Mouse (Mus musculus): ENCODE data around the gene Mttp.

GRCm38 (mm10) chr3:138192260-138192659 is 47.5 kb upstream of the Mttp start:
- TF ChIP-seq POLR2A (IDR thresholded peaks at IDR 0.05; ENCODE audit: control insufficient read depth in 1 of 2, insufficient read depth in 1 of 2, low read depth in 1 of 2, low read length in 2 of 2, poor library complexity in 1 of 2) (no peak), EP300 (IDR thresholded peaks at IDR 0.05; ENCODE audit: low read depth in 1 of 2, low read length in 2 of 2) (no peak), ETS1 (IDR thresholded peaks at IDR 0.05; ENCODE audit: low read depth, low read length) (no peak)

Measured in MEL (cell line).